Mouse (Mus musculus) embryonic facial prominence, embryonic 14.5 days (tissue): Measurements from ENCODE around the gene Mdm2. TPM values are rescaled to one million over a fixed set of nuclear protein-coding genes. Genes with fewer than 3 reads are reported as not detected.
"Not testable (repeated sequence)": the region's sequence is repeated elsewhere in the genome, so short reads cannot be mapped to it uniquely, and the experiment has no call there.

Source experiments
- ATAC-seq: fragments of 200-750 bp; cut with Nextera tagmentation; 2 replicates; pipeline ENCODE4 v1.8.0; 2017; ENCODE audit warnings: low read depth, moderate number of reproducible peaks, moderate TSS enrichment
- DNase-seq: peaks from one replicate; pipeline ENCODE4 v3.0.0-alpha.2; 2015; ENCODE audit warnings: low spot score
- H3K27ac ChIP-seq: fragments of 300-500 bp; sonication (generic); replicated peaks from 2 replicates; pipeline ENCODE4 v1.5.1; 2014; ENCODE audit warnings: low read depth, mild to moderate bottlenecking, low read length, moderate library complexity
- H3K27me3 ChIP-seq: fragments of 300-500 bp; sonication (generic); replicated peaks from 2 replicates; pipeline ENCODE4 v1.6.1; 2014; ENCODE audit warnings: low read length; ENCODE audit not compliant: control insufficient read depth, insufficient read depth
- H3K36me3 ChIP-seq: fragments of 300-500 bp; sonication (generic); 2 replicates; pipeline ENCODE4 v1.6.1; 2014; ENCODE audit warnings: low read length, mixed read lengths; ENCODE audit not compliant: control insufficient read depth, insufficient read depth
- H3K4me1 ChIP-seq: fragments of 300-500 bp; sonication (generic); 2 replicates; pipeline ENCODE4 v1.6.1; 2014; ENCODE audit warnings: antibody characterized with exemption, low read length; ENCODE audit not compliant: control insufficient read depth, insufficient read depth
- H3K4me2 ChIP-seq: fragments of 300-500 bp; sonication (generic); 2 replicates; pipeline ENCODE4 v1.6.1; 2014; ENCODE audit warnings: low read depth, mild to moderate bottlenecking, low read length, moderate library complexity, mixed read lengths
- H3K4me3 ChIP-seq: fragments of 300-500 bp; sonication (generic); 2 replicates; pipeline ENCODE4 v1.5.1; 2014; ENCODE audit warnings: low read depth, mild to moderate bottlenecking, low read length
- H3K9ac ChIP-seq: fragments of 300-500 bp; sonication (generic); 2 replicates; pipeline ENCODE4 v1.6.1; 2014; ENCODE audit warnings: low read depth, mild to moderate bottlenecking, low read length, moderate library complexity, mixed read lengths
- H3K9me3 ChIP-seq: fragments of 300-500 bp; sonication (generic); 2 replicates; pipeline ENCODE4 v1.6.1; 2016; ENCODE audit warnings: low read length; ENCODE audit not compliant: control insufficient read depth
- WGBS: fragments of 180-500 bp; shearing (Covaris S2); extraction: QIAGEN DNeasy Blood & Tissue Kit; methylation state at CpG from one replicate; pipeline ENCODE4 v1.1.7; 2014; 5-methylcytosine and 5-hydroxymethylcytosine counted together
- polyA plus RNA-seq: library from polyadenylated mRNA; unstranded; fragments of >200 nt; fragmentation: Nextera tagmentation; extraction: Ambion mirVana; gene quantifications from 2 replicates; pipeline ENCODE4 v1.2.1, GENCODE M21; 2014

Gene Mdm2
- polyA plus RNA-seq, 1 experiment from 2014 or later = 34.1 TPM

DNA sequence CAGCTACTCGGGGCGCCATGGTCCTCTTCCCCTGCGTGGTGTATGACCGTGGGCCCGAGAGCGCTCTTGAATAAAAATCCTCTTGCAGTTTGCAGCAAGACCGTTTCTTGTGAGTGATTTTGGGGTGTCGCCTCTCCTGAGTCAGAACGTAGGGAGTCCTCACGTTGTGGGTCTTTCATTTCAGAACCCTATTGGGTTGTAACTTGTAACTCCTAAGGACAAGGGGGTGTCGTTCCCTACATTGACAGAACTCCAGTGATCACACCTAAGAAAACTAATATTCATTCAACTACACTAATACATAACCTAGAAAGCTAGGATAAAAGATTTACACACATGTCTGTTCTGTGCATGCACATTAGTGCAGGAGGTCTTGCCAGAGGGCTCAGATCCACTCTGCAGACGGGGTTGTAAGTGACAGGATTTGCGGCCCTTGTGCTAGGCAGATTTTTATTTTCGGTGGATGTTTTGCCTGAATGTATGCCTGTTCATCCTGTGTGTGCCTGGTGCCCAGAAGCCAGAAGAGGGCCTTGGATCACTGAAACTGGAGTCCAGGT lies 39.3 kb upstream of the Mdm2 start:
- DNase-seq = no peak
- Histone ChIP-seq H3K36me3 (peaks cover 56% of the 10 kb centered on the region), H3K4me3 (no peak overlapping the region), H3K9ac (no peak overlapping the region), H3K4me1 (0 out of 2 replicates have a peak, but pooled peaks cover 4% of the 10 kb centered on the region), H3K27ac (no peak overlapping the region), H3K27me3 (no peaks in the 10 kb centered on the region), H3K9me3 (no peaks in the 10 kb centered on the region), H3K4me2 (no peak overlapping the region)
- 92% methylated on average over 14 of the region's 14 CpGs for WGBS
- ATAC-seq = no peak

DNA sequence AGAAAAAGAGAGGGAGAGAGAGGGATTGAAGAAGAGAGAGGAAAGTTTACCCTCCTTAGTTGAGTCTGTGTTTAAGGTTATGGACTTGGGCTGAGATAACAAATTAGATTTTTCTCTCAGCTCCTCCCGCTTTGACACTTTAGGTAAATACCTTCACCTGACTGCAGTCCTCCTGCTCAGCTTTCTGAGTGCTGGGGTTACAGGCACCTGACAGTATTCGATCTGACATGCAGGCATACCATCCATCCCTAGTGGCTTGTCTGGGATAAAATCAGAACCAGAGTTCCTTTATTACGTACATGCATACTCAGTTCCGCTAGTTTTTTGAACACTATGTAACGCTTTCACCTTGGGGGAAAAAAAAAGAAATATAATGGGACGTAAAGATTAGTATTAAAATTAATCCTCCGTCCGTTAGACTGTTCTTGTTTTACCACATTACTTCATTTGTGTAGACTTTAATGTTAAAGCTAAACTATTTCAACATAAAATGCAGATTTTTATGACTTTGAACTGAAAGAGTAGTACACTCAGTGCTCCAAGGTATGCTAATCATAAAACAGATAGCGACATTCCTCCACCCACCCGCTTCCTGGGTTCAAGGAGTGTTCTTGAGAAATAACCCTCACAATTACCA lies 38.6 kb upstream of the Mdm2 start:
- no peak overlapping the region for H3K4me2 ChIP-seq
- WGBS = 92% methylated on average over 10 of the region's 10 CpGs
- H3K9ac ChIP-seq = no peak overlapping the region
- H3K4me3 ChIP-seq = no peak overlapping the region
- no peaks in the 10 kb centered on the region for H3K27me3 ChIP-seq
- no peaks in the 10 kb centered on the region for H3K9me3 ChIP-seq
- peaks cover 50% of the 10 kb centered on the region for H3K36me3 ChIP-seq
- DNase-seq = no peak
- no peak overlapping the region for H3K27ac ChIP-seq
- ATAC-seq = no peak
- 0 out of 2 replicates have a peak, but pooled peaks cover 5% of the 10 kb centered on the region for H3K4me1 ChIP-seq

DNA sequence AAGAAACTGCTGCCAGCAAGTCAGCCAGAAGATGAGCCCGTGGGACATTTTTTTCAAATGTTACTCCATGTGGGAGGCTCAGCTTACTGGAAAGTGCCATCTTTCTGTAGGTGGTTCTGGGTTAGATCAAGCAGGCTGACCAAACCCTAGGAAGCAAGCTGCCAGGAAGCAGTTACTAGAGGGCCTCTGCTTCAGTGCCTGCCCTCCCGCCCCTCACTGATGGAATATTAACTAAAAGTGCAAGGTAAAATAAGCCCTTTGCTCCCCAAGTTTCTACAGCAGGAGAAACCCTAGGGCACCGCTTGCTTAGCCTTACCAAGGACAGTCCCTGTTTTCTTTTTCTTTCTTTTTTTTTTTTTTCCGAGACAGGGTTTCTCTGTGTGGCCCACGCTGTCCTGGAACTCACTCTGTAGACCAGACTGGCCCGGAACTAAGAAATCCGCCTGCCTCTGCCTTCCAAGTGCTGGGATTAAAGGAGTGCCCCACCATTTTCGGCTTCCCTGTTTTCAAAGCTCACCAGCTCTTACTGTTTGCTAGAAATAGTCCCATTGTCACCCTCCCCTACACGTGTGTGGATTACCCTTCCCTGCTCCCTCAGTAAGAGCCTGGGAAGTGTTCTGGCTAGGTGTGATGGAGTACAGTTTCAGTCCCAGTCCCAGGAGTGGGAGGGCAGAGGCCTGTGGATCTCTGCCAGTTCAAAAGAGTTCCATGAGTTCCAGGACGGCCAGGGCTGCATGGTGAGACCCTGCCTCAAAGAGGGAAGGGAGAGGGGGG lies 37.9 kb upstream of the Mdm2 start:
- DNase-seq (no peak), ATAC-seq (no peak)
- Histone ChIP-seq H3K9ac (no peak overlapping the region), H3K36me3 (peaks cover 49% of the 10 kb centered on the region), H3K27me3 (no peaks in the 10 kb centered on the region), H3K9me3 (no peaks in the 10 kb centered on the region), H3K4me3 (no peak overlapping the region), H3K4me1 (peaks cover 8% of the 10 kb centered on the region), H3K4me2 (no peak overlapping the region), H3K27ac (no peak overlapping the region; the same call in 1 of the 2 replicates)
- 81% methylated on average over 10 of the region's 10 CpGs for WGBS

DNA sequence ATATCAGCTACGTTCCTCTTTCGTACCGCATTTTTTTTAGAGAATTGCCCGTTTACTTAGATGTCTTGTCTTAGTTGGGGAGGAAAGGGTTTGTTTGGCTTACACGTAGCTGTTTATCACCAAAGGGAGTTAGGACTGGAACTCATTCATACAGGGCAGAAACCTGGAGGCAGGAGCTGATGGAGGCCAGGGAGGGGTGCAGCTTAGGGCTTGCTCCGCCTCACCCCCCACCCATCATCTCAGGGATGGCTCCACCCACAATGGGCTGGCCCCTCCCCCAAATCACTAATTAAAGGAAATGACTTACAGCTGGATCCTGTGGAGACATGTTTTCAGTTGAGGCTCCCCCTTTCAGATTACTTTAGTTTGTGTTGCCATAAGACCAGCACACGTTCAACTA lies 37.2 kb upstream of the Mdm2 start:
- Histone ChIP-seq H3K36me3 (peaks cover 45% of the 10 kb centered on the region), H3K4me1 (peaks cover 9% of the 10 kb centered on the region), H3K9ac (no peak overlapping the region), H3K27ac (no peak overlapping the region), H3K27me3 (no peaks in the 10 kb centered on the region), H3K4me3 (no peak overlapping the region), H3K9me3 (no peaks in the 10 kb centered on the region), H3K4me2 (no peak overlapping the region)
- ATAC-seq (no peak), DNase-seq (no peak)
- WGBS = 83% methylated on average over 7 of the region's 7 CpGs

DNA sequence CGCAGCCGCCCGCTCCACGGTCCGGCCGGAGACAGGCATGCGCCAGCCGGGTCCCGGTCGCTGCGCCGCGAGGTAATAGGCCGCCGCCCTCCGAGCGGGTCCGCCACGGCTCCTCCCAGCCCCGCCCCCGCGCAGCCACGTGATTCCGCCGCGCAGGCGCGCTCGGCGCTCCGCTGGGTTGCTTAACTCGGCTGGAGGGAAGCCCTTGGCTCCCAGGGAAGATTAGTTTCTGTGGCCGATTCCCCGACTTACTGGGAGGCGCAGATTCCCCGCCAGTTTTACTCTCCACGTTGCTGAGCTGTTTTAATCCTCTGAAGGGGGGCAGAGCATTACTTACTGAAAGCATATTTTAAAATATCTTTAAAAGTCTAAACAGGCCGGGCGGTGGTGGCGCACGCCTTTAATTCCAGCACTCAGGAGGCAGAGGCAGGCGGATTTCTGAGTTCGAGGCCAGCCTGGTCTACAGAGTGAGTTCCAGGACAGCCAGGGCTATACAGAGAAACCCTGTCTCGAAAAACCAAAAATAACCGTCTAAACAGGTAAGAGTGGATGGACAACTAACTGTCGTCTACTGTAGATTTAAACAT lies 35.8 kb upstream of the Mdm2 start, which contains the start of gene Slc35e3:
TSS of gene Slc35e3 (minus strand) at position 69 of the 587 bp plus-strand sequence.
- peak within 1 kb of the TSS; percentile 52; the same call in 1 of the 2 replicates for H3K27ac ChIP-seq
- WGBS = 42% methylated on average over 16 of the region's 46 CpGs
- ATAC-seq = peak; percentile 97
- H3K4me2 ChIP-seq = peak within 1 kb of the TSS; percentile 78
- H3K36me3 ChIP-seq = peaks cover 32% of the 10 kb centered on the region
- H3K9ac ChIP-seq = peak within 1 kb of the TSS; percentile 60
- H3K4me3 ChIP-seq = peak within 1 kb of the TSS; percentile 50
- H3K9me3 ChIP-seq = no peaks in the 10 kb centered on the region
- H3K27me3 ChIP-seq = no peaks in the 10 kb centered on the region
- peaks cover 9% of the 10 kb centered on the region for H3K4me1 ChIP-seq
- peak; percentile 96 for DNase-seq

DNA sequence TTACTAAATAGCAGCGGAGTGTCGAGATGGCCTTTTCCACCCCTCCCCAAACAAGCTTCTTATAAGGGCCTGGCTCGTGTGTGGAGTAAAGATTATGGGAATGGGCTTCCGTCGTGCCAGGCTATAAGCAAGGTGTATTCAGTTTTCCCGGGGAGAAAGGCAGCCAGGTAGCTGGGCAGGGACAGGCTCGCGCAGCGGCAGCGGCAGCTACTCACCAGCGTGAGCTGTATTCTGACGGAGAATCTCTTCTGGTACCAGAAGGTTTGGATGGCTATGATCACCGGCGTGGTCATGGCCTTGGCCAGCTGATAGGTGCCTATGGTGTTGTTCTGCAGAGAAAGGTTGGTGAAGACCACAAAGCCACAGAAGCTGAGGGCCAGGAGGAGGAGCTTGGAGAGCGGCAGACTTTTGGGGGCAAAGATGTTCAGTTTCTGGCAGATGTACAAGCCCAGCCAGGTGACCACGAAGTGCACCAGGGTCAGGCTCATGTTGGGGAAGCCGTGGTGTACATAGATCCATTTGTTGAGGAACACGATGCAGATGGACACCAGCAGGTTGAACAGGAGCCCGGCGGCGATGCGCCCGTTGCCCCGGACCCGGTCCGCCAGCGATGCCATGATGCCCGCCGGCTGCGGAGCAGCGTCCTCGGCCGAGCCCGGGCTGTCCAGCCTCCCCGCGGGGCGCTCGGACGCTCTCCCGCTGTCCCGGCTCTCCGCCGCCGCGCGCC lies 35.2 kb upstream of the Mdm2 start:
- Histone ChIP-seq H3K4me3 (peak overlapping the region; percentile 50), H3K9ac (peak overlapping the region; percentile 60), H3K4me2 (peak overlapping the region; percentile 78), H3K36me3 (peaks cover 26% of the 10 kb centered on the region)
- ATAC-seq, DNase-seq, H3K9me3 ChIP-seq, H3K4me1 ChIP-seq, H3K27ac ChIP-seq, H3K27me3 ChIP-seq: not testable (repeated sequence)
- 2% methylated on average over 12 of the region's 46 CpGs for WGBS

DNA sequence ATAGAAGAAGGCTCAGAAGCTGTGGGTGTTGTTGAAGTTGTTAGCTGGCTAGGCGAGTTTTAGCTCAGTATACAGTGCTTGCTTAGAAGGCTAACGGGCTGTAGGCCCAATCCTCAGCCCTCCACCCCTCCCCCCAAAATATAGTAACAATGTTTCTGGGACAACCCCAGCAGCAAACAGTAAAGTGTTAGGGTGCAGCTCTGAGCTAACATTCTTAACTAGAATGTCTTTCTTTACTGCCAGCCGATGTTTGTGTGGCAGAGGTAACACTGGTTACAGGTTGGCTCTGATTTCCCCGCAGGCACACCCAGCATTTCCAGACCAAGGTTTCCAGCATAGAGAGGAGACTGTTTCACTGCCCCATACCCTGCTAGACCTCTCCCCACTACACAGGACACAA lies 33.4 kb upstream of the Mdm2 start:
- DNase-seq = peak; percentile 21
- peaks cover 9% of the 10 kb centered on the region for H3K4me1 ChIP-seq
- H3K9ac ChIP-seq = peak overlapping the region; percentile 30; the same call in 1 of the 2 replicates
- peak overlapping the region; percentile 78 for H3K4me2 ChIP-seq
- H3K9me3 ChIP-seq = no peaks in the 10 kb centered on the region
- peaks cover 27% of the 10 kb centered on the region for H3K36me3 ChIP-seq
- WGBS = 77% methylated on average over 4 of the region's 4 CpGs
- no peak for ATAC-seq
- H3K4me3 ChIP-seq = peak overlapping the region; percentile 50
- peak overlapping the region; percentile 52 for H3K27ac ChIP-seq
- H3K27me3 ChIP-seq = no peaks in the 10 kb centered on the region

DNA sequence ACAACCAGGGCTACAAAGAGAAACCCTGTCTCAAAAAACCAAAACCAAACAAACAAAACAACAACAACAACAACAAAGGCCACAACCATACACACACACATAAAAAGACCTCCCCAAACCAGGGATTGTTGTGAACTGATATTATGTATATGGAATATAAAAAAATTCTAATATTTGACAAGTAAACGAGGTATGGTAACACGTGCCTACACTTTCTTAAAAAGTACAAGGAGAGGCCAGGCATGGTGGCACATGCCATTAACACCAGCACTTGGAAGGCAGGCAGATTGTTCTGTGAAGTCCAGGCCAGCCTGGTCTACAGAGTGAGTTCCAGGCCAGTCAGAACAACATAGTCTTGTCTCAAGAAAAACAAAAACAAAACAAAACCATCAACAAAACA lies 32.6 kb upstream of the Mdm2 start:
- Histone ChIP-seq H3K4me2 (peak overlapping the region; percentile 78; the same call in 1 of the 2 replicates), H3K9ac (no peak overlapping the region), H3K27ac (no peak overlapping the region), H3K4me1 (peaks cover 9% of the 10 kb centered on the region), H3K4me3 (no peak overlapping the region), H3K9me3 (no peaks in the 10 kb centered on the region), H3K27me3 (no peaks in the 10 kb centered on the region), H3K36me3 (peaks cover 31% of the 10 kb centered on the region)
- DNase-seq = no peak
- WGBS = 92% methylated on average over 2 of the region's 2 CpGs
- ATAC-seq = no peak
